Comparison of ENCODE assay signal across 8 mouse cellular contexts in genomic region chr4:54527660-54528059, GRCm38 (mm10).
DNase-seq lines count a peak whose midpoint lies in the region; ATAC-seq and TF ChIP-seq lines count a peak whose summit lies in the region.

No protein-coding gene starts in this region.

- intact Hi-C loops in heart, postnatal 14 days (cut with DNase I), result no loop called here

- no peak overlapping the region for H3K27ac ChIP-seq in liver, adult 2 months (replicated peaks; ENCODE audit: insufficient read depth, low read depth, low read length)
- no peak overlapping the region for H3K27ac ChIP-seq in liver, embryonic 12.5 days
- H3K27ac ChIP-seq in hindbrain, embryonic 16.5 days (ENCODE audit: low read depth, low read length), result no peak overlapping the region
- H3K27ac ChIP-seq in hindbrain, embryonic 11.5 days (ENCODE audit: low read depth, low read length), result no peak overlapping the region

- H3K4me1 ChIP-seq in liver, adult 2 months (ENCODE audit: control insufficient read depth, insufficient read depth, low read length), result no peaks in the 10 kb centered on the region
- no peaks in the 10 kb centered on the region for H3K4me1 ChIP-seq in liver, embryonic 12.5 days
- H3K4me1 ChIP-seq in hindbrain, embryonic 16.5 days (ENCODE audit: control insufficient read depth, insufficient read depth, low read depth, low read length), result no peaks in the 10 kb centered on the region
- no peaks in the 10 kb centered on the region for H3K4me1 ChIP-seq in hindbrain, embryonic 11.5 days (replicated peaks; ENCODE audit: control insufficient read depth, insufficient read depth, low read length)

- H3K79me2 ChIP-seq in liver, adult 2 months (ENCODE audit: control insufficient read depth, insufficient read depth, low read length), result no peaks in the 10 kb centered on the region

- no peaks in the 10 kb centered on the region for H3K27me3 ChIP-seq in liver, adult 2 months (ENCODE audit: control insufficient read depth, insufficient read depth, low read length)
- no peaks in the 10 kb centered on the region for H3K27me3 ChIP-seq in liver, embryonic 12.5 days (replicated peaks)
- no peaks in the 10 kb centered on the region for H3K27me3 ChIP-seq in hindbrain, embryonic 16.5 days (replicated peaks; ENCODE audit: control insufficient read depth, insufficient read depth, low read length)
- no peaks in the 10 kb centered on the region for H3K27me3 ChIP-seq in hindbrain, embryonic 11.5 days (ENCODE audit: control insufficient read depth, insufficient read depth, low read length)

- peak; percentile 4 for DNase-seq in liver, adult 2 months (ENCODE audit: extremely low read depth, low read depth, low spot score)
- peak; percentile 67 for DNase-seq in adrenal gland, postnatal 14 days
- peak; percentile 23 to 32 for DNase-seq in heart, postnatal 14 days
- peak; percentile 72 for DNase-seq in lung, postnatal 36 days
- DNase-seq in hindbrain, embryonic 11.5 days (ENCODE audit: low spot score), result no peak
- no peak for DNase-seq in right cerebral cortex, adult 18-20 months

- TF ChIP-seq POLR2A in liver, adult 2 months (IDR thresholded peaks at IDR 0.05; ENCODE audit: extremely low read depth, insufficient read depth, low read length), result no peak

- no peaks in the 10 kb centered on the region for H3K36me3 ChIP-seq in liver, adult 2 months (ENCODE audit: control insufficient read depth, insufficient read depth, low read length)
- H3K36me3 ChIP-seq in liver, embryonic 12.5 days, result no peaks in the 10 kb centered on the region
- no peaks in the 10 kb centered on the region for H3K36me3 ChIP-seq in hindbrain, embryonic 16.5 days (ENCODE audit: control insufficient read depth, insufficient read depth, low read length)
- no peaks in the 10 kb centered on the region for H3K36me3 ChIP-seq in hindbrain, embryonic 11.5 days (ENCODE audit: control insufficient read depth, insufficient read depth, low read length)

- no peak overlapping the region for H3K4me2 ChIP-seq in liver, embryonic 12.5 days
- no peak overlapping the region for H3K4me2 ChIP-seq in hindbrain, embryonic 16.5 days (ENCODE audit: low read length)
- H3K4me2 ChIP-seq in hindbrain, embryonic 11.5 days (replicated peaks; ENCODE audit: low read depth, low read length), result no peak overlapping the region

- no peak for TF ChIP-seq CTCF in liver, adult 2 months (IDR thresholded peaks at IDR 0.05; ENCODE audit: low read depth, low read length)

- no peak for ATAC-seq in liver, embryonic 12.5 days
- ATAC-seq in hindbrain, embryonic 16.5 days, result no peak
- ATAC-seq in hindbrain, embryonic 11.5 days (ENCODE audit: low FRiP score), result no peak

- no peak overlapping the region for H3K4me3 ChIP-seq in liver, adult 2 months (ENCODE audit: insufficient read depth, low read depth, low read length)
- H3K4me3 ChIP-seq in liver, embryonic 12.5 days, result no peak overlapping the region
- H3K4me3 ChIP-seq in hindbrain, embryonic 16.5 days (ENCODE audit: low read length), result no peak overlapping the region
- no peak overlapping the region for H3K4me3 ChIP-seq in hindbrain, embryonic 11.5 days (ENCODE audit: low read depth, low read length)

- 85% methylated on average over 2 of the region's 2 CpGs for WGBS in liver, adult 2 months
- 31% methylated on average over 2 of the region's 2 CpGs for WGBS in liver, embryonic 12.5 days (ENCODE audit: insufficient replicate concordance)
- 97% methylated on average over 2 of the region's 2 CpGs for WGBS in hindbrain, embryonic 16.5 days
- 97% methylated on average over 2 of the region's 2 CpGs for WGBS in hindbrain, embryonic 11.5 days

- no peaks in the 10 kb centered on the region for H3K9me3 ChIP-seq in liver, embryonic 12.5 days (replicated peaks)
- no peaks in the 10 kb centered on the region for H3K9me3 ChIP-seq in hindbrain, embryonic 16.5 days (ENCODE audit: control insufficient read depth, low read length)
- H3K9me3 ChIP-seq in hindbrain, embryonic 11.5 days (ENCODE audit: control insufficient read depth, low read length), result no peaks in the 10 kb centered on the region

- H3K9ac ChIP-seq in liver, adult 2 months (ENCODE audit: low read depth, low read length), result no peak overlapping the region
- H3K9ac ChIP-seq in liver, embryonic 12.5 days, result no peak overlapping the region
- no peak overlapping the region for H3K9ac ChIP-seq in hindbrain, embryonic 16.5 days (ENCODE audit: low read depth, low read length)
- H3K9ac ChIP-seq in hindbrain, embryonic 11.5 days (ENCODE audit: low read depth, low read length), result no peak overlapping the region

Comparison
In these comparisons a context has a peak if more than half of its experiments do, and no peak if none do; other contexts are left out.
1. DNase-seq: peak in liver, adult 2 months (single experiment), adrenal gland, postnatal 14 days (single experiment), heart, postnatal 14 days (2 of 2) and lung, postnatal 36 days (single experiment); none in hindbrain, embryonic 11.5 days (single experiment) and right cerebral cortex, adult 18-20 months (single experiment).